Mouse (Mus musculus) lung, adult 2 months (tissue): ENCODE results near the gene Ddah2.

Source experiments
- CTCF ChIP-seq: fragments of 200-500 bp; IDR thresholded peaks from 2 replicates; pipeline ENCODE4 v1.5.1; 2011; ENCODE audit warnings: mild to moderate bottlenecking, low read length, control low read depth; ENCODE audit not compliant: insufficient read depth
- POLR2A ChIP-seq: fragments of 200-500 bp; IDR thresholded peaks from 2 replicates; pipeline ENCODE4 v1.6.1; 2011; ENCODE audit warnings: low read depth, mild to moderate bottlenecking, control low read depth, low read length, borderline replicate concordance; ENCODE audit errors: extremely low read depth

- TF ChIP-seq CTCF (no peak), POLR2A (no peak)
These were observed 31.4 kb upstream of the Ddah2 start, which contains the start of gene Sapcd1 for GRCm38 (mm10) chr17:35027277-35028068.
